Mouse (Mus musculus) bone marrow, adult 2 months (tissue): ENCODE results near the gene Gm49353. TPM values are rescaled to one million over a fixed set of nuclear protein-coding genes. Genes with fewer than 3 reads are reported as not detected.

Experiments used
- H3K27ac ChIP-seq: fragments of 200-500 bp; 2 replicates; pipeline ENCODE4 v1.5.1; 2012; ENCODE audit warnings: low read depth, mild to moderate bottlenecking, control low read depth, inconsistent platforms, low read length; ENCODE audit not compliant: control insufficient read depth, poor library complexity, insufficient read depth
- H3K4me1 ChIP-seq: fragments of 200-500 bp; 2 replicates; pipeline ENCODE4 v1.6.1; 2011; ENCODE audit warnings: low read length; ENCODE audit not compliant: control insufficient read depth, insufficient read depth
- H3K4me3 ChIP-seq: fragments of 200-500 bp; replicated peaks from 2 replicates; pipeline ENCODE3; 2011; ENCODE audit warnings: mild to moderate bottlenecking, low read depth, low read length, control low read depth; ENCODE audit not compliant: control insufficient read depth
- CTCF ChIP-seq: fragments of 200-500 bp; IDR thresholded peaks from 2 replicates; pipeline ENCODE4 v1.5.1; 2011; ENCODE audit warnings: low read length, control low read depth; ENCODE audit not compliant: control insufficient read depth, insufficient read depth
- POLR2A ChIP-seq: fragments of 200-500 bp; IDR thresholded peaks from 2 replicates; pipeline ENCODE4 v1.6.1; 2011; ENCODE audit warnings: low read depth, mild to moderate bottlenecking, control low read depth, low read length, borderline replicate concordance; ENCODE audit not compliant: control insufficient read depth
- WGBS: fragments of 180-500 bp; shearing (Covaris S2); methylation state at CpG from one replicate; pipeline ENCODE4 v1.1.7; 2018; 5-methylcytosine and 5-hydroxymethylcytosine counted together
- polyA plus RNA-seq: library from polyadenylated mRNA; stranded (reverse); fragments of >200 nt; gene quantifications from 2 replicates; pipeline ENCODE4 v1.2.4, GENCODE M21; 2011; ENCODE audit warnings: low replicate concordance; ENCODE audit not compliant: missing spikeins, insufficient read depth, insufficient read length

Gm49353 gene
- polyA plus RNA-seq, 1 experiment, result 3.6 TPM

DNA sequence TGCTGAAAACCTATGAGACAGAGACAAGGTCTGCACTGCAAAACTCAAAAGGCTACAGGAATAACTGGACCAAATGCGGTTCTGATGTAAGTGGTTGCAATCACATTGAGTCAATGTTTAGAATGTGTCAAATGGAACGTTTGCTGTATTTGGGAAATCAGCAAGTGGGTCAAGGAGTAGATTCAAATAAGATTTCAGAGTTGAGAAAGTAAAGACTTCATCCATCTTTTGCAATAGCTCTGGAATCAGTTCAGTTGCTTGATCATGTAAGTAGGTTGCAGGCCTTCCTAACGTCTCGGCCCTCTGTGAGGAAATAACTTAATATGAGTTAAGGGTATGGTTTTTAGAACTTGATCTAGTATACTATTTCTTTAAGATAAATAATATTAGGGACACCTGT lies 26.6 kb downstream of the Gm49353 start:
- no peak for TF ChIP-seq POLR2A
- TF ChIP-seq CTCF, result no peak
- Histone ChIP-seq H3K4me1 (no peaks in the 10 kb centered on the region), H3K27ac (no peak overlapping the region), H3K4me3 (no peak overlapping the region)
- 76% methylated on average over 4 of the region's 4 CpGs for WGBS

DNA sequence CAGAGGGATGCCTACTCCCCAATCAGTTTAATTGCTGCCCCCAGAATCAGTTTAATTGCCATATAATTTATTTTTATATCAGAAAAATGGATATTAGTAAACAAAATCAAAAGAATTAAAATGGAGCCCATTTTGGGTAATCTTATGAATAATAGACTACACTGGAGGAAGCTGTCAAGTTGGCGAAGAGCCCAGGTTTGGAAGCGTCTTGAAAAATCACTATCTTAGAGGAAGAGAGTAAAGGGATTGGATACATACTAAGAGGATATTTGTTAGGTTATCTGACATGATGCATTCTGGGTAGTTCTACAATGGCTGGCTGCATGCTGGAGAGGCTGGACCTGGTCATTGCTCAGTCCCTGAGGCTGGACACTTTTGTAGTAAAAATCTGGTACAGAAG lies 32.5 kb downstream of the Gm49353 start:
- Histone ChIP-seq H3K4me3 (no peak overlapping the region), H3K4me1 (no peaks in the 10 kb centered on the region), H3K27ac (no peak overlapping the region)
- TF ChIP-seq POLR2A (no peak), CTCF (no peak)
- WGBS, result 88% methylated on average over 2 of the region's 2 CpGs

Other genes with a start within 250 kb of the Gm49353 start
- gene 2310057J18Rik, start 212.7 kb upstream of the Gm49353 start, polyA plus RNA-seq, result not detected in 2 replicates
- not detected in 2 replicates for gene Soga3, start 55.1 kb upstream of the Gm49353 start, polyA plus RNA-seq
- 0.63 and 0.67 TPM in 2 replicates for gene 9330159F19Rik, start 12.7 kb downstream of the Gm49353 start, polyA plus RNA-seq
- 2.5 and 5.8 TPM in 2 replicates for gene Echdc1, start 114.2 kb downstream of the Gm49353 start, polyA plus RNA-seq
- gene Rnf146, start 163.5 kb downstream of the Gm49353 start, polyA plus RNA-seq, result 17.5 and 30.0 TPM in 2 replicates